Mouse (Mus musculus): ENCODE data around the gene Bnip1. TPM values are rescaled to one million over a fixed set of nuclear protein-coding genes. Genes with fewer than 3 reads are reported as not detected.

Bnip1 gene
- polyA plus RNA-seq, 1 experiment = not detected

- Histone ChIP-seq H3K27ac (ENCODE audit: insufficient read depth, low read depth, low read length) (no peak overlapping the region), H3K4me1 (ENCODE audit: control insufficient read depth, insufficient read depth, low read length) (peaks cover 8% of the 10 kb centered on the region; the same call in 1 of the 2 replicates), H3K4me3 (ENCODE audit: insufficient read depth, low read depth, low read length) (no peak overlapping the region)
- WGBS = 3% methylated on average over 48 of the region's 48 CpGs
- TF ChIP-seq POLR2A (IDR thresholded peaks at IDR 0.05; ENCODE audit: insufficient read depth, low read depth, low read length) = no peak
- no peak for TF ChIP-seq CTCF (IDR thresholded peaks at IDR 0.05; ENCODE audit: insufficient read depth, low read depth, low read length)
Measured at GRCm38 (mm10) chr17:26840922-26841731, 60.3 kb downstream of the Bnip1 start.

DNA sequence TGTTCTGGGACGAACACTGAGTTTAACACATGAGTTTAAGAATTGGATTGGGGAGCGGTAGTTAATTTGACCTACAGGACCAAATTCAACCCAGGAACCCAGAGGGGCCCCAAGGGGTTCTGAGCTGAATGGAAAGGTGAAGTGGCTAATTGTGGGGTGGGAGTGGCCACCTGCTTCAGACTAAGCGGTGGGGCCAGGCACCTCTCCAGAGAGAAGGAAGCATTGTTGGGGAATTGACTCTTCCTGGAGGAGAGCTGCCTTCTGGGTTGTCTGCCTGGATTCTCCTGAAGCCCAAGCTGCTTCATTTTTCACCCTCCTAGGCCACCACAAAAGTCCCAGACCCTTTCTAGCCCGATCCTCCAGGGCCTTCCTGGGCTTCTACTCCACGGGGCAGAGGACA is 61.1 kb downstream of the Bnip1 start:
- peaks cover 8% of the 10 kb centered on the region; the same call in 1 of the 2 replicates for H3K4me1 ChIP-seq (ENCODE audit: control insufficient read depth, insufficient read depth, low read length)
- WGBS = 2% methylated on average over 5 of the region's 5 CpGs
- no peak overlapping the region for H3K4me3 ChIP-seq (ENCODE audit: insufficient read depth, low read depth, low read length)
- TF ChIP-seq POLR2A (IDR thresholded peaks at IDR 0.05; ENCODE audit: insufficient read depth, low read depth, low read length) = no peak
- no peak for TF ChIP-seq CTCF (IDR thresholded peaks at IDR 0.05; ENCODE audit: insufficient read depth, low read depth, low read length)
- H3K27ac ChIP-seq (ENCODE audit: insufficient read depth, low read depth, low read length) = no peak overlapping the region

Other genes with a start within 250 kb of the Bnip1 start
- not detected in 2 replicates for gene Ergic1, start 219.6 kb upstream of the Bnip1 start, polyA plus RNA-seq (2012; ENCODE audit: insufficient read depth, insufficient read length, low replicate concordance, missing spikeins)
- not detected in 2 replicates for gene Dusp1, start 218.9 kb upstream of the Bnip1 start, polyA plus RNA-seq (2012; ENCODE audit: insufficient read depth, insufficient read length, low replicate concordance, missing spikeins)
- not detected in 2 replicates for gene Atp6v0e, start 117.8 kb upstream of the Bnip1 start, polyA plus RNA-seq (2012; ENCODE audit: insufficient read depth, insufficient read length, low replicate concordance, missing spikeins)
- gene Crebrf, start 65.4 kb upstream of the Bnip1 start, polyA plus RNA-seq (2012; ENCODE audit: insufficient read depth, insufficient read length, low replicate concordance, missing spikeins) = not detected in 2 replicates
- not detected in 2 replicates for gene Nkx2-5, start 63.9 kb downstream of the Bnip1 start, polyA plus RNA-seq (2012; ENCODE audit: insufficient read depth, insufficient read length, low replicate concordance, missing spikeins)
- not detected in 2 replicates for gene Kifc5b, start 136.0 kb downstream of the Bnip1 start, polyA plus RNA-seq (2012; ENCODE audit: insufficient read depth, insufficient read length, low replicate concordance, missing spikeins)
- not detected in 2 replicates for gene Phf1, start 152.0 kb downstream of the Bnip1 start, polyA plus RNA-seq (2012; ENCODE audit: insufficient read depth, insufficient read length, low replicate concordance, missing spikeins)
- not detected in 2 replicates for gene Cuta, start 158.5 kb downstream of the Bnip1 start, polyA plus RNA-seq (2012; ENCODE audit: insufficient read depth, insufficient read length, low replicate concordance, missing spikeins)
- 50.4 and 503 TPM in 2 replicates for gene Syngap1, start 160.2 kb downstream of the Bnip1 start, polyA plus RNA-seq (2012; ENCODE audit: insufficient read depth, insufficient read length, low replicate concordance, missing spikeins)
- 109 TPM in 1 of 2 replicates, not detected in the other for gene Zbtb9, start 192.1 kb downstream of the Bnip1 start, polyA plus RNA-seq (2012; ENCODE audit: insufficient read depth, insufficient read length, low replicate concordance, missing spikeins)
- not detected in 2 replicates for gene Bak1, start 247.9 kb downstream of the Bnip1 start, polyA plus RNA-seq (2012; ENCODE audit: insufficient read depth, insufficient read length, low replicate concordance, missing spikeins)